Mouse (Mus musculus): ENCODE measurements around the gene Dnajb13. TPM values are rescaled to one million over a fixed set of nuclear protein-coding genes. Genes with fewer than 3 reads are reported as not detected.
"Not testable (repeated sequence)": the region's sequence is repeated elsewhere in the genome, so short reads cannot be mapped to it uniquely, and the experiment has no call there.

Gene Dnajb13
- polyA plus RNA-seq, 1 experiment, result 0.49 TPM

DNA sequence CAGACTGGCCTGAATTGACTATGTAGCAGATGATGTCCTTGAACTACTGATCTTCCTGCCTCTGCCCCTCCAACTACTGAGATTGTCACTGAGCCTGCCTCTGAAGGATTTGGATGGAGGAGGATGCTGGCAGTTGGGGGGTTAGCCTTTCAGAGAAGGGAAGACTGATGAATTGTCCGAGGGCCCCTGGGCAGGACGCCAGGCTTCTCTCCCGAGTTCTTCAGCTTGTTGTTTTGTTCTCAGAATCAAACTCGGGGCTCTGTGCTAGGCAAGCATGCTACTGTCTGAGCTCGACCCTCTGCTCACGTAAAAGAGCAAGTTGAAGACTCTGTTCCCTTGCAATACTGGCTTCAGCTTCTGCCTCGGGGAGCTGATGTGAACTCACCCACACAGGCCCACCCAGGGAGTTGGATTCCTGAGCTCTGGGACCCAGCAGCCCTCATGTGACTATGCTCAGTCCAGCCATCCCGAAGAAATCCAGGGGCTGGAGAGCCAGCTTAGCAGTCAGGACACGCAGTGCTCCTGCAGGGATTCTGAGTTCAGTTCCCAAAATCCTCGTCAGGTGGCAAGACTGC lies 26.2 kb downstream of the Dnajb13 start:
- H3K27ac ChIP-seq (ENCODE audit: insufficient read depth, low read depth, low read length), result no peak overlapping the region

DNA sequence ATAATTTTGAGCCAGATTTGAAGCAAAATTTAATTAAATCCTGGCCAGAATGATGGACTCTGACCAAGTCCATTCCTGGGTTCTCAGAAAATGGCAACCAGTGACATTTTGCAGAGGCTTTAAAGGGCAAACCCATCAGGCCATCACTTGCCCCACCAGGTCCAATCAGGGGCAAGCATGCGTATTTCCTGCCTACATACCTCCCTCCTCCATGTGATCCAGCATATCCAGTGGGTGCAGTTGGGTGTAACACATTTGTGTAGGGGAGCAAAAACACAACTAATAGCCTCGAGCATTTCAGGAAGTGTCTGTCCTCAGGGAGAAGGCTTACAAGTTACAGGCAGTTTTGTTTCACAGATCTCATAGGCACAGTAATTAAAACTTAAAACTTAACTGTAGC lies 27.5 kb downstream of the Dnajb13 start:
- Histone ChIP-seq H3K4me3 (ENCODE audit: low read depth, low read length) (no peak overlapping the region), H3K27ac (ENCODE audit: insufficient read depth, low read depth, low read length) (no peak overlapping the region), H3K36me3 (ENCODE audit: control insufficient read depth, insufficient read depth, low read length) (no peaks in the 10 kb centered on the region), H3K4me1 (ENCODE audit: control insufficient read depth, insufficient read depth, insufficient read length, low read length) (no peaks in the 10 kb centered on the region), H3K27me3 (ENCODE audit: control insufficient read depth, insufficient read depth, low read length) (no peaks in the 10 kb centered on the region)
- TF ChIP-seq POLR2A (IDR thresholded peaks at IDR 0.05; ENCODE audit: low read depth, low read length), result no peak
- no peak for TF ChIP-seq CTCF (IDR thresholded peaks at IDR 0.05; ENCODE audit: extremely low read depth, insufficient read length, insufficient replicate concordance, low read depth, low read length)
- 66% methylated on average over 2 of the region's 2 CpGs for WGBS

More for the DNA sequence above, 26.2 kb downstream of the Dnajb13 start:
- Histone ChIP-seq H3K4me3 (ENCODE audit: low read depth, low read length) (no peak overlapping the region), H3K27me3 (ENCODE audit: control insufficient read depth, insufficient read depth, low read length) (no peaks in the 10 kb centered on the region), H3K4me1 (ENCODE audit: control insufficient read depth, insufficient read depth, insufficient read length, low read length) (no peaks in the 10 kb centered on the region), H3K36me3 (ENCODE audit: control insufficient read depth, insufficient read depth, low read length) (no peaks in the 10 kb centered on the region)
- TF ChIP-seq POLR2A (IDR thresholded peaks at IDR 0.05; ENCODE audit: low read depth, low read length) (no peak), CTCF (IDR thresholded peaks at IDR 0.05; ENCODE audit: extremely low read depth, insufficient read length, insufficient replicate concordance, low read depth, low read length) (no peak)
- WGBS, result 57% methylated on average over 10 of the region's 10 CpGs

GRCm38 (mm10) chr7:100484493-100484892 lies 30.3 kb downstream of the Dnajb13 start:
- TF ChIP-seq POLR2A (IDR thresholded peaks at IDR 0.05; ENCODE audit: low read depth, low read length) (no peak), CTCF (IDR thresholded peaks at IDR 0.05; ENCODE audit: extremely low read depth, insufficient read length, insufficient replicate concordance, low read depth, low read length) (no peak)
- Histone ChIP-seq H3K27me3 (ENCODE audit: control insufficient read depth, insufficient read depth, low read length) (no peaks in the 10 kb centered on the region), H3K27ac (ENCODE audit: insufficient read depth, low read depth, low read length) (no peak overlapping the region), H3K4me3 (ENCODE audit: low read depth, low read length) (no peak overlapping the region), H3K4me1 (ENCODE audit: control insufficient read depth, insufficient read depth, insufficient read length, low read length) (no peaks in the 10 kb centered on the region), H3K36me3 (ENCODE audit: control insufficient read depth, insufficient read depth, low read length) (no peaks in the 10 kb centered on the region)
- WGBS, result 93% methylated on average over 5 of the region's 5 CpGs

DNA sequence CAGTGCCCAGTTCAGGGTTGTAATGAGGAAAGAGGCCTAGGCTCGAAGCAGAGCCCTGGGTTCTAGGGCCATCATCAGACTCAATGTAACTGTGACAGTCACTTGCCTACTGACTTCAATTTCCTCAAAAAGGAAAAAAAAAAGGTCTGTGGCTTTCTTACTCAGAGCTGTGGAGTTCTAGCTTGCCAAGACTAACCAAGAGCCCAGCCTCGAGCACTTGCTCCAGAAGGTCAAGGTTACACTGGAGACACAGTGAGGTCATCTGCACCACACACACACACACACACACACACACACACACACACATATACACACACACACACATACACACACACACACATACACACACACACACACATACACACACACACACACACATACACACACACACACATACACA lies 32.7 kb downstream of the Dnajb13 start:
- H3K4me3 ChIP-seq (ENCODE audit: low read depth, low read length); H3K4me1 ChIP-seq (ENCODE audit: control insufficient read depth, insufficient read depth, insufficient read length, low read length); H3K36me3 ChIP-seq (ENCODE audit: control insufficient read depth, insufficient read depth, low read length); H3K27me3 ChIP-seq (ENCODE audit: control insufficient read depth, insufficient read depth, low read length); H3K27ac ChIP-seq (ENCODE audit: insufficient read depth, low read depth, low read length): not testable (repeated sequence)
- WGBS, result 70% methylated on average over 2 of the region's 2 CpGs

DNA sequence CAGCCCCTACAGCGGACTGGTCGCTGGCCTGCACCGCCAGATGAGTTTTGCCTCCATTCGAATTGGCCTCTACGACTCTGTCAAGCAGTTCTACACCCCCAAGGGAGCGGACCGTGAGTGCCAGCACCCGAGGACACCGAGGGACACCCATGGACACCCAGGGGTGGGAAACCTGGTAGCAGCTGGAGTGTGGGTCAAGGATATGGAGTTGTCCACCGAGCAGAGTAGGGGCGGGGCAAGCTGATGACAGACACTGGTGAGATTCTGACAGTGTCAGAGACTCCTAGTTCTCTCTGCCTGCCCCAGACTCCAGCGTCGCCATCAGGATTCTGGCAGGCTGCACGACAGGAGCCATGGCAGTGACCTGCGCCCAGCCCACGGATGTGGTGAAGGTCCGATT lies 34.6 kb downstream of the Dnajb13 start:
- H3K27me3 ChIP-seq (ENCODE audit: control insufficient read depth, insufficient read depth, low read length), result no peaks in the 10 kb centered on the region
- H3K4me1 ChIP-seq (ENCODE audit: control insufficient read depth, insufficient read depth, insufficient read length, low read length), result no peaks in the 10 kb centered on the region
- WGBS, result 88% methylated on average over 17 of the region's 17 CpGs
- H3K4me3 ChIP-seq (ENCODE audit: low read depth, low read length), result no peak overlapping the region
- TF ChIP-seq CTCF (IDR thresholded peaks at IDR 0.05; ENCODE audit: extremely low read depth, insufficient read length, insufficient replicate concordance, low read depth, low read length) (no peak), POLR2A (IDR thresholded peaks at IDR 0.05; ENCODE audit: low read depth, low read length) (no peak)
- no peak overlapping the region for H3K27ac ChIP-seq (ENCODE audit: insufficient read depth, low read depth, low read length)
- H3K36me3 ChIP-seq (ENCODE audit: control insufficient read depth, insufficient read depth, low read length), result no peaks in the 10 kb centered on the region

DNA sequence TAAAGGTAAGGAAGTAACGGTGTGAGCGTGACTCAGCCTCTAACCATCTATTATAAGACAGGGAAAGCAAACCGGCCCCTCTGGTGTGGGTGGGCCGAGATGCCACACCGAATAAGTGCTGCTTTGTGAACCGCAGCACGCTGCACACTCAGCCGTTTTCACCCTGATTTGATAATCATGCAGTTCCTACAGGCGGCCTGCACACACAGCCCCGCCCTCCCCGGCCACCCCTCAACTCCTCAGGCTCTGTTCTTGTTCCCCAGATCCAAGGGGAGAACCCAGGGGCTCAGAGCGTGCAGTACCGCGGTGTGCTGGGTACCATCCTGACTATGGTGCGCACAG lies 35.0 kb downstream of the Dnajb13 start:
- TF ChIP-seq CTCF (IDR thresholded peaks at IDR 0.05; ENCODE audit: extremely low read depth, insufficient read length, insufficient replicate concordance, low read depth, low read length) (no peak), POLR2A (IDR thresholded peaks at IDR 0.05; ENCODE audit: low read depth, low read length) (no peak)
- Histone ChIP-seq H3K27ac (ENCODE audit: insufficient read depth, low read depth, low read length) (no peak overlapping the region), H3K27me3 (ENCODE audit: control insufficient read depth, insufficient read depth, low read length) (no peaks in the 10 kb centered on the region), H3K4me1 (ENCODE audit: control insufficient read depth, insufficient read depth, insufficient read length, low read length) (peaks cover 3% of the 10 kb centered on the region; the same call in 1 of the 2 replicates), H3K36me3 (ENCODE audit: control insufficient read depth, insufficient read depth, low read length) (no peaks in the 10 kb centered on the region), H3K4me3 (ENCODE audit: low read depth, low read length) (no peak overlapping the region)
- WGBS, result 63% methylated on average over 15 of the region's 15 CpGs

DNA sequence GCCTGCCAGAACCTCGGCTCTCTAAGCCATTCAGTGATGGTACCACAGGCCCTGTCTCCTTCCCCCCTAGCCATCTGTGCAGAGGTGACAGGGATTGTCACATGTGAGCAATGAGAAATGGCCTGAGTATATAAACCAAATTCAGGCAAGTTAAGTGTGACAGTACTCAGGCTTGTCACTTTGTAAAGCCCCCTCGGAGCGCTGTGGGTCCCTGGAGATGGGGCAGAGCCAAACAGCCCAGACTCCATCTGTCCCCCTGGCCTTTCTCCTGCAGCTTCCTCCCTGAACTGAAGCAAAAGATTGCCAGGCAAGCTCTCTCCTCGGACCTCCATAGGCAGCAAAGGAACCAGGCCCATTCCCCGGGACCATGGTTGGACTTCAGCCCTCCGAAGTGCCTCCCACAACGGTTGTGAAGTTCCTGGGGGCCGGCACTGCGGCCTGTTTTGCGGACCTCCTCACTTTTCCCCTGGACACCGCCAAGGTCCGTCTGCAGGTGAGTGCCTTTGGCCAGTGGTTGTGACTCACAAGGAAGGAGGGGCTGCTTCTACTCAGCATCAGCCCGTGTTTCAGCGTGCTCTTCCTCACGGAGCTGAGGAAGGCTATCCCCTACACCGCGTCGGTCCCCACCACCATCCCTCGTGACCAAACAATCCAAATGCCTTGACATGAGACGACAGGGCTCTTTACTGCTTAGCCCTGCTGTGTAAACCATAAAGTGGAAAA lies 35.5 kb downstream of the Dnajb13 start:
- Histone ChIP-seq H3K36me3 (ENCODE audit: control insufficient read depth, insufficient read depth, low read length) (no peaks in the 10 kb centered on the region), H3K27ac (ENCODE audit: insufficient read depth, low read depth, low read length) (no peak overlapping the region), H3K27me3 (ENCODE audit: control insufficient read depth, insufficient read depth, low read length) (no peaks in the 10 kb centered on the region), H3K4me1 (ENCODE audit: control insufficient read depth, insufficient read depth, insufficient read length, low read length) (peaks cover 5% of the 10 kb centered on the region; the same call in 1 of the 2 replicates), H3K4me3 (ENCODE audit: low read depth, low read length) (no peak overlapping the region)
- WGBS, result 75% methylated on average over 20 of the region's 20 CpGs
- TF ChIP-seq POLR2A (IDR thresholded peaks at IDR 0.05; ENCODE audit: low read depth, low read length) (no peak), CTCF (IDR thresholded peaks at IDR 0.05; ENCODE audit: extremely low read depth, insufficient read length, insufficient replicate concordance, low read depth, low read length) (no peak)

Measured in small intestine, adult 2 months (tissue).